Mouse (Mus musculus) thymus, postnatal 0 days (tissue): ENCODE data around the gene Nup153. TPM values are rescaled to one million over a fixed set of nuclear protein-coding genes. Genes with fewer than 3 reads are reported as not detected.

Experiments used
- DNase-seq: peaks from one replicate; pipeline ENCODE4 v3.0.0-alpha.2; 2015; ENCODE audit warnings: low spot score
- polyA plus RNA-seq: library from polyadenylated mRNA; unstranded; fragments of >200 nt; fragmentation: Nextera tagmentation; extraction: Ambion mirVana; gene quantifications from 2 replicates; pipeline ENCODE4 v1.2.1, GENCODE M21; 2015

The Nup153 gene
- polyA plus RNA-seq, 1 experiment from 2014 or later = 22.2 TPM

DNA sequence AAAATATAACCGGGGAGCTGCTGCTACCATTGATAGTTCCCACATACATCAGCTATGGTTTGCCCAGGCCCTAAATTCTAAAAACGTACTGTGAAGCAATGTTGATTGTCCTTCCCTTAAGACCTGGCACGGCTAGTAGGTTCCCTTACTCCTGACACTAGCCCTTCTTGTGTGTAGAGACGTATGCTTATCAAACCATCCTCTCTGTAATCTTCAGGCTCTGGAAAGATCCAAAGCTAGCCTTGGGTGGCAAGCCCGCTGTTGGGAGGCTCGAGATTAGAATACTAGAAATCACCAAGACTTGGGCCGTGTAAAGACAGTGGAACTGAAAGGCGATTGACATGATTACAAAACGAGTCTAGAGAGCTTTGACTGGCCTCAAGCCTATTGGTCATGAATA lies 57.2 kb downstream of the Nup153 start:
- peak; percentile 3 for DNase-seq

DNA sequence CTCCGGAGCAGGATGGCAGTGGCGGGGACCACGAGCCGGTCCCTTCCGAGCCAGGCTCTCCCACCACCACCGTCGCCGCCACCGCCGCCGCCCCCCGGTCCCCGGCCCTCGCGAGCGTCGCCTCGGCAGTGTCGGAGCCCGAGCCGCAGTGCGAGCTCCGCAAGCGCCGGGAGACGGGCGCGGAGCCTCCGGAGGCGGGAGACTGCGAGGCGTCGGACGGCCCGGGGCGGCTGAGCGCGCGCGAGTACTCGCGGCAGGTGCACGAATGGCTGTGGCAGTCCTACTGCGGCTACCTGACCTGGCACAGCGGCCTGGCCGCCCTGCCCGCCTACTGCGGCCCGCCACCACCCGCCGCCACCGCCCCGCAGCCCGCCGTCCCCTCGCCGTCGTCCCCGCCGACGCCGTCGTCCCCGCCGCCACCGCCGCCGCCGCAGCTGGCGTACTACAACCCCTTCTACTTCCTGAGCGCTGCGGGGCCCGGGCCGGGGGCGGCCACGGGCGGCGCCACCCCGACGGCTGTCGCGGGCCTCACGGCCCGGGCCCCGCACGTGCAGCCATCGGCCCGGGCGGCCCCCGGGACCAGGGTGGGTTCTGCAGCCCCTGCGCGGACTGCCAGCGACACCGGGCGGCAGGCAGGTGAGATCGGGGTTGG lies 58.0 kb downstream of the Nup153 start:
- peak; percentile 55 for DNase-seq

DNA sequence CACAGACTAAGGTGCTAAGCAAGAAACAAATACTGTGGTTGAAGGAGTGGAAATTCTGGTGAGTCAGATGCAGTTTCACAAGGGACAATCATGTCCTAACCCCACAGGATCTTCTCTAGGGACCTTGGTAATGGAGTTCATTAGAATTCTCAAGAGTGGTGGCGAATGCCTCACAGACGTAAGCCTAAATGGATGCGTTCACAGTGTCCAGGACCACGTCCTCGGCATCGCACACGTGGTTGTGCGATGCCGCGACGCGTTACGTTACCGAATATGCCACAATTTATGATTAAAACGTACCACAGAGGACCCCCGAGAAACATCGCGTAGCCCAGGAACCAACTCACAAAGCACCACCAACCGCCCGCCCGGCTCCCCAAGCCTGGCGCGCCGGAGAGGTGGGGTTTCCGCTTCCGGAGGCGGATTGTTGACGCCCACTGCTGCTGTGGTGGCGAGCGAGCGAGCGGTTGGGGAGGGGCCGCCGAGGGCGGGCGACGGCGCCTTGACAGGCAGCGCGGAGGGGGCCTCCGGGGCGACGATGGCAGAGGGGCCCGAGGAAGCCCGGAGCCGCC lies 58.6 kb downstream of the Nup153 start, which contains the start of gene Fam8a1:
Gene Fam8a1 (plus strand): TSS at position 475 of the 572 bp plus-strand sequence.
- DNase-seq = peak; percentile 94

DNA sequence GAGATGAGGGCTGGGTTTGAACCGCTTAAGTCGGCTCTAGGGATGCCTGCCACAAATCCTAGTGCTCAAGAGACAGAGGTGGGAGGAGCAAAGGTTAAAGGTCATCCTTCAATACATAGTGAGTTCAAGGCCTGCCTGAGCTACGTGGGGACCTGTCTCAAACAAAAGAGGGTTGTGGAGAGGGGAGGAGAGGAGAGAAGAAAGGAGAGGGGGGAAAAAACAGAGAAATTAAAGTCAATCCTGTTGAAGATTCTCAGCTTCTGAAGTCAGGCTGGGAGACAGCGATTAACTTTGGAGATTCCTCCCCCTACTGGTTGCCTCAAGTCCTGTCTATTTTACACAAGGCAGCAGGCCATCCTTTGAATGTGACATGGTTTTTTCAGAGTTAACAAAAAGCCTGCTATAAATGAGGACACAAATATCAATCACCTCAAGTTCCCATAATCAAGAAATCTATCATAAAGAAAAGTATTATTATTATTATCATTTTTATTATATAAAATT lies 64.2 kb downstream of the Nup153 start:
- peak; percentile 71 for DNase-seq

DNA sequence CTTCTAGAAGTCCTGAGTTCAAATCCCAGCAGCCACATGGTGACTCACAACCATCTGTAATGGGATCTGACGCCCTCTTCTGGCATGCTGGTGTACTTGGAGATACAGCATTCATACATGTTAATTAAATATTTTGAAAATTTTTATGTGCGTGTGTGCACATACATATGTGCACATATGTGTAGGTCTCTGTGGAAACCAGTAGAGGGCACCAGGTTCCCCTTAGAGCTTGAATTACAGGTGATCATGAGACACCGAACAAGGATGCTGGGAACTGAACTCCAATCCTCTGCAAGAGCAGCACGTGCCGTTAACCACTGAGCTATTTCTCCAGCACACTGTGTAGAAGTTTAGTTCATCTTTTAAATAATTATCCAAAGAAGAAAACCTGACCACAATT lies 68.5 kb downstream of the Nup153 start:
- DNase-seq = no peak

DNA sequence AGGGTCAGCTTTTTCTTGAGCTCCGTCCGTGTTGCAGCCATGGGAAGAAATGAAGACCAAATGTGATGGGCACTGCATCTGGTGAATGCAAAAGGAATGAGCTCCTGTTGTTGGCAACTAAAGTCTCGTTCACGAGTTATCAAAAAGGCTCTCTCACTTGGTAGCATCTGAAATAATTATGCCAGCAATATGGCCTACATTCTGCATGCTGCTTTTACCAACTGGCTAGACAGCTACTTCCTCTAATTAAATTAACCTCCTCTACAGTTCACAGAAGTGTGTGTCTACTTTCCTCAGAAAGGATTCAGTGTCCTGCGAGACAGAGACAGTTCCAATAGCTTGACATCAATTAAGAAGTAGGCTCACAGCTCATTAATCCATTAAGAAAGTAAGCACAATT lies 73.2 kb downstream of the Nup153 start:
- DNase-seq = no peak

DNA sequence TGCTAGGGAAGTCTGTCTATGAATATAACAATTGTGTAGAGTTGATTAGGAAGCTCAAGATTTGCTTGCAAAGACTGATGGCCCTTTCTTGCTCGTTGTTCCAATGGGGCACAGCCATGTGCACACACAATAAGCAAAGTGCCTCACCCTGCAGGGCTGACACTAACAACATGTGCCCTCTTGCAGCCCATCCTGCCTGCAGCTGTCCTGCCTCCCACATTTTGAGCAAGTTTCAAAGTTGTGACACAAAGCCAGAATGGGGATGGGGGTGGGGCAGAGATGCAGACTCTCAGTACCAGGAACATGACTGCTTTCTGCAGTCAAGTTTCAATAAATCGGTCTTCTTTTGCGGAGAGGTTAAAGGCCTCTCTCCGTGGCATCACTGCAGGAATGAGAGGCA lies 74.1 kb downstream of the Nup153 start:
- no peak for DNase-seq

DNA sequence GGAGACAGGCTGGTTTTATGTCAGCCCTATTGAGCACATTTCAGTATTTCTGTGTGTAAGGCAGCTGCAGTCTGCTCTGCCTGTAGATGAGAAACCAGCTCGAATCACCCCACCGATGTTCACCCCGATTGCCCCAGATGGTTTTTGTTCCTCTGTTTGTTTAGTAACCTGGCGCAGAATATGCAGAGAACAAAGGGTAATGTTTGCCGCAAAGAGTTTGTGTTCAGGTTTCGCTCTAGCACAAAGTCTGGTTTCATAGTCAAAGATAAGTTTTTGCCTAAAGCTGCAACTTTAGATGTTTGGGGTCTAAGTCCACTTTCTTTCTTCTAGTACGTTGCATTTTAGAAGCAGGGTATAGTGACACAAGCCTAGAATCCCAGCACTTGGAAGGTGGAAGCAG lies 75.1 kb downstream of the Nup153 start:
- no peak for DNase-seq

DNA sequence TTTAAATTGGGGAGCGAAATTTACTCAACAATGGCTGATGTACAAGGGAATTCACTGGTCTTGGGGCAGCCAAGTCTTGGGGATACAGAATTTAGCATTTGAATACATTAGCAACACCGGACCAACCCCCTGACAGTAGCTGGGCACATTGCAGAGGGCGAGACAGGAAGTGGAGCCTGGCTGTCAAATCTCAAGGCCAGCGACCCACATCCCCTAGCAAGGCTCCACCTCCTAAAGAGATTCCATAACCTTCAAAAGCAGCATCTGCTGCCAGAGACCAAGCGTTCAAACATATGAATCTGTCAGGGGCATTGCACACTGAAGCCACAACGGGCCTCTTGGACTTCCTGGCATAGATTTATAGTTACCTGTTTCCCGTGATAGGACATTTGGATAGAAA lies 75.9 kb downstream of the Nup153 start:
- no peak for DNase-seq

DNA sequence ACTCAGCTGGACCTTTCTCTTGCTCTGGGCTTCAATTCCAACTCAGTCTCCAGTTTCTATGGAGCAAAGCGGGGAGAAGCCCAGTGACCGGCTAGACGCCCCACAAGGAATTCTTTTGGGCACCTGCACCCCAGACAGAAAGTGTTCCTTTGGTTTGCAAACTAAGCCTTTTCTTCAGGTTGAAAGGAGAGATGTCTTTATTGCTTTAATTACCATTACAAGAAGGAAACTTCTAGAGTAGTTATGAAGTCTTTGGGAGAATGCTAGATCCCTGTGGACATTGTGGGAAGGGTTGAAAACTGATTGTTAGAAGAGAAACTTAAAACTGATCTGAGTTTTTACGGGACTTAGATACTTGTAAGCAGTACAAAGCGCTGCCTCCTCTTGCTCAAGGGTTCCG lies 82.3 kb downstream of the Nup153 start:
- DNase-seq = no peak

DNA sequence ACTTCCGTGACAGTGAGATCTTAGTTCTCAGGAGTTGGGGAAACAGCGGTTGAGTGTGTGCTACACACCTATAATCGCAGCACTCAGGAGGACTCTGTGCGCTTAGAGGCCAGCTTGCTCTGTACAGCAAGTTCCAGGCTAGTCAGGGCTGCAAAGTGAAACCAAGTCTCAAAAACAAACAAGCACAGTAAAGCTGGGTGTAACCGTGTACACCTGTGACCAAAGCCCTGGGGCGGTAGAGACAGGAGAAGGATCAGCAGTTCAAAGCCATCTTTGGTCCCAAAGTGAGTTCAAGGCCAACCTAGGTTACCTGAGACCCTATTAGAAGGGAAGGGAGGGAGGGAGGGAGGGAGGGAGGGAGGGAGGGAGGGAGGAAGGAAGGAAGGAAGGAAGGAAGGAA lies 83.6 kb downstream of the Nup153 start:
- DNase-seq = no peak

DNA sequence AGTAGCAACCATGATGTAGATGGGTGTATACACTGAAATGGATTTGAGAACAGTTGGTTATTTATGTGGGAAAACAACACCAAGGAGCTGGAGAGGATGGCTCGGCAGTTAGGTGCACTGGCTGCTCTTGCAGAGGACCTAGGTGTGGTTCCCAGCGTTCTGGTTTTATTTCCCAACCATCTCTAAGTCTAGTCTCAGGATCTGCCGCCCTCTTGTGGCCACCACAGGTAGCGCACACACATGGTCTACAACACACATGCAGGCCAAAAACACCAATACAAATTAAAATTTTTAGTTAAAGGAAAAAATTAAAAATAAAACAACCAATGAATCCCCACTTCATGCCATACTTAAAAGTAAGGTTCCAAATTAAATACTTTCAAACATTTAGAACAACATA lies 85.4 kb downstream of the Nup153 start:
- no peak for DNase-seq

DNA sequence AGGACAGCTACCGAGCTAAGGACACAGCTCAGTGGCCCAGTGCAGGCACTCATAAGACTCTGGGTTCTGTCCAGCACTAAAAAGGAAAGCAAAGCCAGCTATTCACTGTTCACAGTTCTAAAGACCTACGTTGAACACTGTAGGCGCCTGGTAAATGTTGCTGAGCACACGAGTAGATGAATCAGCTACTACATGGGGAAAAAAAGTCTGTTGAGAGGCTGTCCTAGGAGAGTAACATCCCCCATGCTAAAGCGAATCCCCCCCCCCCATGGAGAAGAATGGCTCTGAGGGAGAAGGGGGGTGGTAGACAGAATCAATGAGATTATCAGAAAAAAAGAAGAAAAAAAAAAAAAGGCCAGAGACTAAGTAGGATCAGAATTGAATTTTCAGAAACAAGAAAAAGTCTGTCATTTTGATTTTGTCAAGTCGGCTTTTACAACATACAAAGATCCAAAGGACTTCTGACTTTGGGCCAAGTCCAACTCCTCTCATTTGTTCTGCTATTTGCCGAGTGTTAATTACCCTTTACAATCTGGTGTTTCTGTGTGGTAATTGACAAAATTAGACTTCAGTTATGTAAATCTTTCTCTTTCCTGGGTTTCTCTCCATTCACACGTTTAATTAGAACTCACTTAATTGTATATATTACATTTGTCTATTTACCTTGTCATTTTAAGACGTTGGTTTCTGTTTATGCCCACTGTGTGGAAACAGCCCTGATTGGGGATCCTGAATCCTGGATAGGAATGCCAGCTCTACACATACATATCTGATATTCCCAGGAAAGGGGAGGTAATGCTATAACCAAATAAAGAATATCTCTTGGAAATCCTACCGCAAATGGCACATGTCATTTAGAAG lies 86.9 kb downstream of the Nup153 start:
- DNase-seq = no peak

DNA sequence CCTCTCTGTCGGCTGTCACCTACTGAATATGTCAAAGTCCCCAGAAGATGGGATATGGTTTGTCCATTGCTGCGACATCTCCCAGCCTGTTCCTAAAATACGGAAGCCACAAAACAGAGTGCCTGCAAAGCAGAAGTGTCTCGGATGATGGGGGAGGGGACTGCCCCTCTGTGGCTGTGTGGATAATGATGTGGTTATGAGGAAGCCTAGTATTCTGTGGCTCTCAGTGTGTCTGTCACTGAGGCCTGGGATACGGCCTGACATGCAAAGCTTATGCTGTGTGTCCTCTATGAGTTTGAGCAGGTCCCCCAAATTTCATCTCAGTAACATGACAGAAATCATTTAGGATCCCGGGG lies 93.6 kb downstream of the Nup153 start:
- no peak for DNase-seq

DNA sequence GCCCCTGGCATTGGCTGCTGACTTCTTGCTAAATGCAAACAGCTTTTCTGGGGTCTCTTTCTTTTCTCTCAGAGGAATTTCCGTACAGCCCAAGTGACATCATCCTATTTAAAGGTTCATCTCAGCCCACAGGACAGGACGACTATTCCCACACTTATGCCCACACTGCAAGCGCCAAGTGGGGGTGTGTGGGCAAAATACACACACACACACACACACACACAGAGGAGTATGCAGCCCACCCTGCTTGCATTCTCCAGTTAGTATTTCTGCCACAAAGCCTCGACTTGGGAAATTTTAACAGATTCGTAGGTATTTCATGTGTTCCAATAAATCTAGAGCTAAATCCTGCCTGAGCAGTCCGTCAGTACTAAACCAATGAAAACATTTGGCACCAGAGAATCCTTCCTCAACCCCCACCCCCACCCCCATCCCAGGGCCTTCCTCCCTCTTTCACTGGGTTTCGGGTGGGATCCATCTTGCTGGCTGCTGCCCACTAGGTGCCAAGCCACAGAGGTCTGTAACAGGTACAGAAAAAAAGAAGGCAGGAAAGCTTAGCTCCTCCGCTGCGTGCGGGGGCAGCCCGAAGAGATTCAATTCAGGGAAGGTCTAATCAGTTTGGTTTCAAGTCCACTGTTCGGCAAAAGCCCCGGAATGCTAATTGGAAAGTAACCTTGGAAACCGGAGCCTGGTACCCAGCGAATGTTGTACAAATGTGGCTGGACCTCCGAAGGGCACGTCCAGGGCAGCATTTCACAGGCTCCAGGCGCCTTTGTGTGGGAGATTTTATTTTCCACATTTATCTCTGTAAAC lies 94.2 kb downstream of the Nup153 start:
- DNase-seq = no peak

DNA sequence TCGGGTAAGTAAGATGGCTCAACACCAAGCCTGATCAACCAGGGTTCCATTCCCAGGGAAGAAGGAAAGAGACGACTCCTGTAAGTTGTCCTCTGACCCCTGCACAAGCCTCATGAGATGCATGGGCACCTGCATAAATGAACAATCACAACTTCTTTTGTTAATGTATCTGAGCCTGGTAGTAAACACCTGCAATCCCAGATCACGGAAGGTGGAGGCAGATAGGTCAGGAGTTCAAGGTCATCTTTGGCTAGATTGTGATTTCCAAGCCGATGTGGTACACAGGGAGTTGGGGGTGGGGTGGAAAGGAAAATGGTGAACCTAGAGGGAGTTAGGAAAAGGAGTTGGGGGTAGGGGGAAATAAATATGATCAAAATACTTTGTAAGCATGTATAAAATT lies 94.9 kb downstream of the Nup153 start:
- no peak for DNase-seq

Other genes starting within 250 kb of the Nup153 start
- gene Cap2, start 226.1 kb downstream of the Nup153 start, polyA plus RNA-seq = 2.5 and 2.9 TPM in 2 replicates
- gene Fam8a1, start 58.4 kb downstream of the Nup153 start, polyA plus RNA-seq = 6.4 and 9.4 TPM in 2 replicates
- gene Kif13a, start 201.9 kb upstream of the Nup153 start, polyA plus RNA-seq = 5.5 and 6.3 TPM in 2 replicates